9 mouse cellular contexts compared by ENCODE assay signal in the genomic region with DNA sequence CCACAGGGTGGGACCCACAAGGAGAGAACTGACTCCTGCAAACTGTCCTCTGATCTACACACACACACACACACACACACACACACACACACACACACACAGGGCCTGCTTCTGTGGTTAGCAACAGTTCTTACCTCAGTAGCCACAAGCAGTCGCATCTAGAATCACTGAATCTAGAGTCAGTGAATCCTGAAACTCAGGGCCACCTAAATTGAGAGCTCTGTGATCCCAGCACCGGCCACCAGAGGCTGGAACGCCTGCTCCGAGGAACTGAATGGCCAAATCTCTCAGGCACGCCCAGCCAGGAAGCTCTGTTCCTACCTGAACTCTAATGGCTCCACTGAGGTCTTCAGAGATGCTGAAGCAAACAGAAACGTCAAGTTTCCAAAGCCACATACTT. TPM values are rescaled to one million over a fixed set of nuclear protein-coding genes. Genes with fewer than 3 reads are reported as not detected.
DNase-seq lines count a peak whose midpoint lies in the region; ATAC-seq and TF ChIP-seq lines count a peak whose summit lies in the region.
"Had no signal": no experiment of that assay in that cellular context is flagged by ENCODE, and none has a peak within 500 bp of the region (broad histone marks: within the 10 kb centered on the region; RNA-seq: fewer than 3 reads in every experiment).

No protein-coding gene starts in this region.

- H3K27ac ChIP-seq in intestine, postnatal 0 days (ENCODE audit: low read depth, low read length), result no peak overlapping the region
- no peak overlapping the region for H3K27ac ChIP-seq in intestine, embryonic 16.5 days (ENCODE audit: low read length)
- H3K27ac ChIP-seq in bone marrow, adult 2 months (ENCODE audit: control insufficient read depth, insufficient read depth, low read depth, low read length, poor library complexity), result no peak overlapping the region
- H3K27ac ChIP-seq in midbrain, embryonic 10.5 days (replicated peaks), result no peak overlapping the region
- H3K27ac ChIP-seq: limb, embryonic 12.5 days had no signal

- H3K4me1 ChIP-seq in intestine, postnatal 0 days (replicated peaks; ENCODE audit: control insufficient read depth, insufficient read depth, low read length), result no peaks in the 10 kb centered on the region
- no peaks in the 10 kb centered on the region for H3K4me1 ChIP-seq in intestine, embryonic 16.5 days (ENCODE audit: control insufficient read depth, insufficient read depth, low read length)
- H3K4me1 ChIP-seq in bone marrow, adult 2 months (ENCODE audit: control insufficient read depth, insufficient read depth, low read length), result peaks cover 3% of the 10 kb centered on the region
- no peaks in the 10 kb centered on the region for H3K4me1 ChIP-seq in midbrain, embryonic 10.5 days
- H3K4me1 ChIP-seq: limb, embryonic 12.5 days had no signal

- H3K9me3 ChIP-seq in intestine, postnatal 0 days (ENCODE audit: control insufficient read depth), result no peaks in the 10 kb centered on the region
- H3K9me3 ChIP-seq in intestine, embryonic 16.5 days (ENCODE audit: control insufficient read depth, low read length), result no peaks in the 10 kb centered on the region
- H3K9me3 ChIP-seq in midbrain, embryonic 10.5 days (replicated peaks), result 0 out of 2 replicates have a peak, but pooled peaks cover 3% of the 10 kb centered on the region
- H3K9me3 ChIP-seq: limb, embryonic 12.5 days had no signal

- H3K9ac ChIP-seq in intestine, postnatal 0 days (ENCODE audit: low read depth, low read length), result no peak overlapping the region
- no peak overlapping the region for H3K9ac ChIP-seq in intestine, embryonic 16.5 days (ENCODE audit: low read depth, low read length)
- H3K9ac ChIP-seq: limb, embryonic 12.5 days had no signal

- TF ChIP-seq POLR2A in bone marrow, adult 2 months (IDR thresholded peaks at IDR 0.05; ENCODE audit: borderline replicate concordance, control insufficient read depth, low read depth, low read length), result no peak

- no peaks in the 10 kb centered on the region for H3K36me3 ChIP-seq in intestine, postnatal 0 days (ENCODE audit: control insufficient read depth, insufficient read depth)
- no peaks in the 10 kb centered on the region for H3K36me3 ChIP-seq in intestine, embryonic 16.5 days (ENCODE audit: control insufficient read depth, insufficient read depth, low read length)
- H3K36me3 ChIP-seq in midbrain, embryonic 10.5 days, result no peaks in the 10 kb centered on the region
- H3K36me3 ChIP-seq: limb, embryonic 12.5 days had no signal

- WGBS in intestine, postnatal 0 days, result 34% methylated on average over 6 of the region's 6 CpGs
- WGBS in intestine, embryonic 16.5 days, result 28% methylated on average over 6 of the region's 6 CpGs
- 13% methylated on average over 6 of the region's 6 CpGs for WGBS in bone marrow, adult 2 months
- WGBS in midbrain, embryonic 10.5 days, result 36% methylated on average over 6 of the region's 6 CpGs

- no peak overlapping the region for H3K4me3 ChIP-seq in intestine, postnatal 0 days (ENCODE audit: low read depth, low read length)
- no peak overlapping the region for H3K4me3 ChIP-seq in intestine, embryonic 16.5 days (ENCODE audit: low read length)
- no peak overlapping the region for H3K4me3 ChIP-seq in bone marrow, adult 2 months (replicated peaks; ENCODE audit: control insufficient read depth, low read depth, low read length)
- H3K4me3 ChIP-seq in midbrain, embryonic 10.5 days, result no peak overlapping the region
- H3K4me3 ChIP-seq: limb, embryonic 12.5 days had no signal

- no peaks in the 10 kb centered on the region for H3K27me3 ChIP-seq in intestine, postnatal 0 days (replicated peaks; ENCODE audit: control insufficient read depth, insufficient read depth, low read length)
- H3K27me3 ChIP-seq in intestine, embryonic 16.5 days (replicated peaks; ENCODE audit: control insufficient read depth, insufficient read depth, low read length), result no peaks in the 10 kb centered on the region
- H3K27me3 ChIP-seq in midbrain, embryonic 10.5 days (ENCODE audit: low read depth, poor library complexity, severe bottlenecking), result no peaks in the 10 kb centered on the region
- H3K27me3 ChIP-seq: limb, embryonic 12.5 days had no signal

- no peak for ATAC-seq in intestine, postnatal 0 days
- no peak for ATAC-seq in intestine, embryonic 16.5 days

- no peak overlapping the region for H3K4me2 ChIP-seq in intestine, postnatal 0 days (replicated peaks; ENCODE audit: low read depth)
- H3K4me2 ChIP-seq in intestine, embryonic 16.5 days (ENCODE audit: low read depth, low read length), result no peak overlapping the region
- H3K4me2 ChIP-seq: limb, embryonic 12.5 days had no signal

- peak; percentile 60 for TF ChIP-seq CTCF in intestine, postnatal 0 days (IDR thresholded peaks at IDR 0.05; ENCODE audit: low read depth)
- TF ChIP-seq CTCF in bone marrow, adult 2 months (IDR thresholded peaks at IDR 0.05; ENCODE audit: control insufficient read depth, insufficient read depth, low read length), result peak; percentile 22; the same call in 1 of the 2 replicates

- DNase-seq in CD8-positive naive resting alpha-beta T cell, adult 2 months (ENCODE audit: low read depth in 2 of 2, low spot score in 2 of 2), result peak; percentile 79 to 88
- peak; percentile 76 for DNase-seq in lung, postnatal 36 days
- DNase-seq in right cerebral cortex, postnatal 25 days, result no peak
- no peak for DNase-seq in frontal cortex, postnatal 25 days (ENCODE audit: low spot score in 2 of 2)
- DNase-seq in midbrain, embryonic 10.5 days (ENCODE audit: low spot score), result no peak

RNA-seq across cellular contexts. Expression of gene Ier3, which starts 57.6 kb away (rescaled TPM):
- 34.6 and 36.9 TPM in 2 replicates for polyA plus RNA-seq in intestine, postnatal 0 days (2015; fragmentation: Nextera tagmentation; extraction: Ambion mirVana)
- 16.0 and 16.2 TPM in 2 replicates for polyA plus RNA-seq in intestine, embryonic 16.5 days (2015; fragmentation: Nextera tagmentation; extraction: Ambion mirVana)
- 8.7 and 17.1 TPM in 2 replicates for polyA plus RNA-seq in bone marrow, adult 2 months (2011; ENCODE audit: insufficient read depth, insufficient read length, low replicate concordance, missing spikeins)
- polyA plus RNA-seq in midbrain, embryonic 10.5 days (2016; fragmentation: Nextera tagmentation; extraction: Ambion mirVana), result 3.0 and 3.7 TPM in 2 replicates

RNA-seq across cellular contexts. Expression of gene Flot1, which starts 59.2 kb away (rescaled TPM):
- polyA plus RNA-seq in intestine, postnatal 0 days (2015; fragmentation: Nextera tagmentation; extraction: Ambion mirVana), result 56.4 and 57.8 TPM in 2 replicates
- polyA plus RNA-seq in intestine, embryonic 16.5 days (2015; fragmentation: Nextera tagmentation; extraction: Ambion mirVana), result 56.9 and 58.5 TPM in 2 replicates
- 41.7 and 90.0 TPM in 2 replicates for polyA plus RNA-seq in bone marrow, adult 2 months (2011; ENCODE audit: insufficient read depth, insufficient read length, low replicate concordance, missing spikeins)
- 54.8 and 59.3 TPM in 2 replicates for polyA plus RNA-seq in midbrain, embryonic 10.5 days (2016; fragmentation: Nextera tagmentation; extraction: Ambion mirVana)

RNA-seq across cellular contexts. Expression of gene Ddr1, which starts 59.4 kb away (rescaled TPM):
- 27.8 and 30.0 TPM in 2 replicates for polyA plus RNA-seq in intestine, postnatal 0 days (2015; fragmentation: Nextera tagmentation; extraction: Ambion mirVana)
- 54.1 and 57.1 TPM in 2 replicates for polyA plus RNA-seq in intestine, embryonic 16.5 days (2015; fragmentation: Nextera tagmentation; extraction: Ambion mirVana)
- polyA plus RNA-seq in bone marrow, adult 2 months (2011; ENCODE audit: insufficient read depth, insufficient read length, low replicate concordance, missing spikeins), result 2.4 and 6.0 TPM in 2 replicates
- polyA plus RNA-seq in midbrain, embryonic 10.5 days (2016; fragmentation: Nextera tagmentation; extraction: Ambion mirVana), result 142 and 193 TPM in 2 replicates

Comparison
In these comparisons a context has a peak if more than half of its experiments do, and no peak if none do; other contexts are left out.
1. DNase-seq: peak in CD8-positive naive resting alpha-beta T cell, adult 2 months (2 of 2) and lung, postnatal 36 days (single experiment); none in right cerebral cortex, postnatal 25 days (single experiment), frontal cortex, postnatal 25 days (0 of 2) and midbrain, embryonic 10.5 days (single experiment).